Mouse (Mus musculus) ES-E14 (cell line): Measurements from ENCODE around the gene Kcnk16. TPM values are rescaled to one million over a fixed set of nuclear protein-coding genes. Genes with fewer than 3 reads are reported as not detected.

Experiments
- DNase-seq: peaks from one replicate; pipeline ENCODE4 v3.0.0-alpha.2; 2013; ENCODE audit warnings: low read depth, low spot score
- H3K27ac ChIP-seq: 2 replicates; pipeline ENCODE4 v1.5.1; 2012; ENCODE audit warnings: low read depth, mild to moderate bottlenecking, low read length, moderate library complexity, mixed read lengths; ENCODE audit not compliant: poor library complexity, insufficient read depth, severe bottlenecking
- H3K36me3 ChIP-seq: 2 replicates; pipeline ENCODE4 v1.6.1; 2012; ENCODE audit warnings: mild to moderate bottlenecking, low read length, moderate library complexity, mixed read lengths; ENCODE audit not compliant: control insufficient read depth, poor library complexity, insufficient read depth, severe bottlenecking
- H3K4me1 ChIP-seq, 2 experiments: fragments of 150-350 bp in 1 of 2; sonication (generic) in 1 of 2; 2 replicates each; pipeline ENCODE4 v1.6.1; 2012; ENCODE audit warnings: low read length in 2 of 2, mild to moderate bottlenecking in 1 of 2, mixed read lengths in 1 of 2; ENCODE audit not compliant: control insufficient read depth in 2 of 2, insufficient read depth in 2 of 2, poor library complexity in 1 of 2
- H3K4me3 ChIP-seq, 2 experiments: fragments of 150-350 bp in 1 of 2; sonication (generic) in 1 of 2; 2 replicates each; pipeline ENCODE4 v1.5.1; 2012; ENCODE audit warnings: low read length in 2 of 2, low read depth in 1 of 2, mild to moderate bottlenecking in 1 of 2, mixed read lengths in 1 of 2; ENCODE audit not compliant: insufficient read depth in 1 of 2, poor library complexity in 1 of 2, severe bottlenecking in 1 of 2
- H3K9ac ChIP-seq: 2 replicates; pipeline ENCODE4 v1.6.1; 2012; ENCODE audit warnings: low read depth, mild to moderate bottlenecking, low read length, mixed read lengths; ENCODE audit not compliant: poor library complexity, insufficient read depth, severe bottlenecking
- H3K9me3 ChIP-seq: fragments of 150-350 bp; sonication (generic); 2 replicates; pipeline ENCODE4 v1.6.1; 2012; ENCODE audit warnings: low read depth, mild to moderate bottlenecking, low read length; ENCODE audit not compliant: control insufficient read depth, insufficient read depth
- CHD2 ChIP-seq: IDR thresholded peaks from 2 replicates; pipeline ENCODE4 v1.6.1; 2014; ENCODE audit warnings: mild to moderate bottlenecking, low read depth, low read length, inconsistent platforms
- HCFC1 ChIP-seq: IDR thresholded peaks from 2 replicates; pipeline ENCODE4 v1.6.1; 2012; ENCODE audit warnings: low read length, inconsistent platforms, borderline replicate concordance; ENCODE audit not compliant: insufficient read depth
- MAFK ChIP-seq: IDR thresholded peaks from 2 replicates; pipeline ENCODE4 v1.6.1; 2014; ENCODE audit warnings: mild to moderate bottlenecking, low read depth, low read length, inconsistent platforms; ENCODE audit not compliant: insufficient read depth
- ZC3H11A ChIP-seq: IDR thresholded peaks from 2 replicates; pipeline ENCODE4 v1.6.1; 2012; ENCODE audit warnings: low read depth, mild to moderate bottlenecking, inconsistent platforms, low read length, borderline replicate concordance
- ZNF384 ChIP-seq: IDR thresholded peaks from 2 replicates; pipeline ENCODE4 v1.6.1; 2012; ENCODE audit warnings: low read depth, low read length, inconsistent platforms
- in situ Hi-C, 2 experiments: fragments of 600-800 bp; cut with MboI; formaldehyde crosslinking; loops; one replicate each; pipeline ENCODE4 v1.15.1; 2025; ENCODE audit warnings: low sequenced_read_pairs in 2 of 2, inconsistent platforms in 1 of 2; ENCODE audit not compliant: unreplicated experiment in 2 of 2
- total RNA-seq: library from RNA; depleted of rRNA; stranded (reverse); fragments of 300-350 nt; gene quantifications from 2 replicates; pipeline ENCODE4 v1.2.3, GENCODE M21; 2012

Gene Kcnk16
- total RNA-seq, 1 experiment = not detected

GRCm38 (mm10) chr14:20246811-20247266 is 22.2 kb downstream of the Kcnk16 start:
- Histone ChIP-seq H3K9me3 (no peaks in the 10 kb centered on the region), H3K36me3 (no peaks in the 10 kb centered on the region), H3K4me1 (peaks cover 2 to 8% of the 10 kb centered on the region in 2 experiments; a peak in 2 of 4 replicates), H3K9ac (no peak overlapping the region), H3K4me3 (no peak overlapping the region), H3K27ac (no peak overlapping the region)
- TF ChIP-seq HCFC1 (no peak), CHD2 (no peak), MAFK (no peak), ZC3H11A (no peak), ZNF384 (no peak)
- in situ Hi-C loops = loop anchor here in 1 of 2 experiments (10.0 kb wide), 1 partner anchor 142 kb away; no protein-coding TSS in a partner anchor
- no peak for DNase-seq

- TF ChIP-seq ZNF384 = no peak
- TF ChIP-seq HCFC1 = no peak
- TF ChIP-seq MAFK = no peak
- TF ChIP-seq ZC3H11A = no peak
- no peak for TF ChIP-seq CHD2
- DNase-seq = no peak
- Histone ChIP-seq H3K4me1 (peaks cover 2 to 8% of the 10 kb centered on the region in 2 experiments; a peak in 2 of 4 replicates), H3K36me3 (no peaks in the 10 kb centered on the region), H3K9ac (no peak overlapping the region), H3K9me3 (no peaks in the 10 kb centered on the region), H3K4me3 (no peak overlapping the region), H3K27ac (no peak overlapping the region)
- in situ Hi-C loops = loop anchor here in 1 of 2 experiments (10.0 kb wide), 1 partner anchor 141 kb away; no protein-coding TSS in a partner anchor
These were observed 23.1 kb downstream of the Kcnk16 start for GRCm38 (mm10) chr14:20245861-20246260.

GRCm38 (mm10) chr14:20245318-20245717 is 23.7 kb downstream of the Kcnk16 start:
- no peak for DNase-seq
- H3K27ac ChIP-seq = no peak overlapping the region
- TF ChIP-seq HCFC1 (no peak), ZC3H11A (no peak), ZNF384 (no peak), MAFK (no peak), CHD2 (no peak)
- H3K36me3 ChIP-seq = no peaks in the 10 kb centered on the region
- peaks cover 2 to 8% of the 10 kb centered on the region in 2 experiments; a peak in 2 of 4 replicates for H3K4me1 ChIP-seq
- in situ Hi-C loops = loop anchor here in 1 of 2 experiments (10.0 kb wide), 1 partner anchor 141 kb away; no protein-coding TSS in a partner anchor
- no peak overlapping the region for H3K4me3 ChIP-seq
- H3K9ac ChIP-seq = no peak overlapping the region
- H3K9me3 ChIP-seq = no peaks in the 10 kb centered on the region

- H3K4me3 ChIP-seq = no peak overlapping the region
- peaks cover 2 to 8% of the 10 kb centered on the region in 2 experiments; a peak in 2 of 4 replicates for H3K4me1 ChIP-seq
- H3K9me3 ChIP-seq = no peaks in the 10 kb centered on the region
- in situ Hi-C loops = loop anchor here in 1 of 2 experiments (10.0 kb wide), 1 partner anchor 138 kb away; no protein-coding TSS in a partner anchor
- no peak overlapping the region for H3K27ac ChIP-seq
- H3K9ac ChIP-seq = no peak overlapping the region
- no peak for TF ChIP-seq MAFK
- TF ChIP-seq CHD2 = no peak
- no peak for TF ChIP-seq ZC3H11A
- TF ChIP-seq HCFC1 = no peak
- no peak for TF ChIP-seq ZNF384
- DNase-seq = no peak
- H3K36me3 ChIP-seq = no peaks in the 10 kb centered on the region
These were observed 25.8 kb downstream of the Kcnk16 start for GRCm38 (mm10) chr14:20243158-20243557.
